Mouse (Mus musculus): ENCODE results near the gene Ggnbp2. TPM values are rescaled to one million over a fixed set of nuclear protein-coding genes. Genes with fewer than 3 reads are reported as not detected.
A peak's percentile ranks its signal among the peaks of the same experiment; 100 is the strongest.

Gene Ggnbp2
- total RNA-seq, 2 experiments from 2014 or later = 114 to 118 TPM

DNA sequence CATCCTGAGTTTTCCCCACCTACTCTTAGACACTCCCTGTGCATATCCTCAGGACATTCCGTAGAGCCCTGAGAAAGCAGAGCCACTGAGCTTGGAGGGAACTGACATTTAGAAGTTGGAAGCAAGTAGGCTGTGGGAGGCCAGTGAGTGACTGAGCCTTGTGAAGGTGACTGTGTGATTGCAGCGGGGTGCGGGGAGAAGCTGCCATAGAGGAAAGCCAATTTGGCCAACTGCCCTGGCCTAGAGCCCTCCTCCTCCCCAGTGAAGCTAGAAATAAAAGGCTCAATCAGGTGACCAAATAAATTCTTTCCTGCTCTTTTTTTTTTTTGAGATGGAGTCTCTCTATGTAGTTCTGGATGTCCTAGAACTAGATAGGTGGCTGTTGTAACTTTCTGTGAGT lies 44.4 kb downstream of the Ggnbp2 start:
- ATAC-seq (replicated peaks; ENCODE audit: poor library complexity) = no peak

DNA sequence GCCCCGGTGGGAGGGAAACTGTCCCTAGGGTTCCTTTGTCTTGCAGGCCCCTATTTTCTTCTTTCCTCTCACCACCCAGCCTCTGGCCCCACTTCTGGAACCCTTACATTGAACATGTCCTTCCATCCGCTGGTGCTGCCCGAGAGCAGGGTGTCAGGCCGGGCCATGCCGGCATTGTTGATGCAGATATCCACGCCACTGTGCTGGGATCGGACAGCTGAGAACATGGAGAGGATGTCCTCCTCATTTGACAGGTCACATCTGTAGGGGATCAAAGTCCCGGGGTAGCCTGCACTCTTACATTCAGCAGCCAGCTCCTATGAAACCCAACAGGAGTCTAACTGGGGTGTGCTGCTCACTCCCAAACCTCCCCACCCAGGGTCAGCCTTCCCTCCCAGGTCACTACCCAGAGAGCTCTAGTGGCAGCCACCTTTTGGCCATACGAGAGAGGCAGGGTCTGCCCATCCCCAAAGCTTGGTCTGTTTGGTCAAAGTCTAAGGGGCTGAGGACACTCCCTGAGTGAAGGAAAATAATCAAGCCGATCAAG lies 45.3 kb downstream of the Ggnbp2 start:
- no peak for ATAC-seq (replicated peaks; ENCODE audit: poor library complexity)

DNA sequence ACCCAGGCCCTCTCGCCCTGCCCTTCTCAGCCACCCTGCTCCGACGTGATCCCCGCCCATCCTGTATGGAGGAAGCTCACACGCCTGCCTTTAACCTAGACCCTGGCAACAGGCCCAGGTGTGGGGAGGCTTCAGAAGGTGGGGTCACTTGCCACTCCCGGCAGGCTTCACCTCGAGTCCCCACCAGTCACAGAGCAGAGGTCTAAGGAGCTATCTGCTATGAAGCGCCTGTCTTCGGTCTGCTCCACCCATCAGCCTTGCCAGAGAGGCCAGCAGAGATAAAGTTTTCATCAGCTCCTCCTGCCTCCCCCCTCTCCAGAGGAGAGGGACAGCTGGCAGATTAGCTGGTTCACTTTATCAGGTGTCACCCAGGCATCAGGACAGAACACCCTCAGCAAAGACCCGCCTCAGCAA lies 47.1 kb downstream of the Ggnbp2 start:
- ATAC-seq (replicated peaks; ENCODE audit: poor library complexity) = peak; percentile 70

DNA sequence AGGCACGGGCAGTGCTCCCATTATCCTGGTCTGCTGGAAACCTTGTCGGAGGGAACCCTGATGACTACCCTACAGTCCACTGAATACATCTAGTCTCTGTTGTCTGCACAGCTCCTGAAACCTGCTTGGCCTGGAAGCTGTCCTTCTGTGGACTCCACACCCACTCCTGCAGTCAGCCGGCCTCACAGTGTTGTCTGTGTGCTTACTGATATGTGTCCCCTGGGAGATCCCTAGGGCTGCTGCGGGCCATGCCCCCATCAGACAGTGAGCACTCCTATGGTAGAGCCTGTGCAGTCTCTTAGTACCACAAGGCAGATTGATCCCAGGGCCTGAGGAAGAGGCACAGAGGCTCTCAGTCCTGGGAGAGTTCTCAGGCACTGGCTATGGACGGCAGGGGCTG lies 48.1 kb downstream of the Ggnbp2 start:
- ATAC-seq (replicated peaks; ENCODE audit: poor library complexity) = no peak

DNA sequence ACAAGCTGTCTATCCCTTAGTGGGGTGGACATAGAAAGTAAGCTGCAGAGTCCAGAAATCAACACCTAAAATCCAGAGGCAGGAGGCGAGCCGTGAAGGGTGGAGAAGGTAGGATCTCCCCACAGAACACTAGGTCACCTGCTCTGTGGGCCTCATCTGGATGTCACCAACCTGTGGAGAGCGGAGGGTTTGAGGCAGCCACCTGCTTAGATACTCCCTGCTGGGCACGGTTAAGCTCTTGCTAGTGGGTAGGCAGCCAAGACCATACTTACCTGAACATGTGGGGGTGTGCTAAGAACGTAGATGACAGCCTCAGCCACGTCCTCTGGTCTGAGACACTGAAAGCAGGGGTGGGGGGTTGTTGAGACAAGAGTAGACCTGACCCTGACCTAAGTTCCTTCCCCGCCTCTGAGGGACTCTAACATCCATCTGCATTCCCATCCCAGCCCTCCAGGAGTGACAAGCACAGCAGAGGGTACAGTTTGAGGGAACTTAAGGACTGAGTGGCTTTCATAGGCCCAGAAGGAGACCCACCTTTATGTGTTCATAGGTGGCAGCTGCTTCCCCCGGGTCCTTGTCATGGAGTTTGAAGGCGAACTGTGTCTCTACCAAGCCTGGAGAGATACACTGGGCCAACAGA lies 49.4 kb downstream of the Ggnbp2 start:
- no peak for ATAC-seq (replicated peaks; ENCODE audit: poor library complexity)

DNA sequence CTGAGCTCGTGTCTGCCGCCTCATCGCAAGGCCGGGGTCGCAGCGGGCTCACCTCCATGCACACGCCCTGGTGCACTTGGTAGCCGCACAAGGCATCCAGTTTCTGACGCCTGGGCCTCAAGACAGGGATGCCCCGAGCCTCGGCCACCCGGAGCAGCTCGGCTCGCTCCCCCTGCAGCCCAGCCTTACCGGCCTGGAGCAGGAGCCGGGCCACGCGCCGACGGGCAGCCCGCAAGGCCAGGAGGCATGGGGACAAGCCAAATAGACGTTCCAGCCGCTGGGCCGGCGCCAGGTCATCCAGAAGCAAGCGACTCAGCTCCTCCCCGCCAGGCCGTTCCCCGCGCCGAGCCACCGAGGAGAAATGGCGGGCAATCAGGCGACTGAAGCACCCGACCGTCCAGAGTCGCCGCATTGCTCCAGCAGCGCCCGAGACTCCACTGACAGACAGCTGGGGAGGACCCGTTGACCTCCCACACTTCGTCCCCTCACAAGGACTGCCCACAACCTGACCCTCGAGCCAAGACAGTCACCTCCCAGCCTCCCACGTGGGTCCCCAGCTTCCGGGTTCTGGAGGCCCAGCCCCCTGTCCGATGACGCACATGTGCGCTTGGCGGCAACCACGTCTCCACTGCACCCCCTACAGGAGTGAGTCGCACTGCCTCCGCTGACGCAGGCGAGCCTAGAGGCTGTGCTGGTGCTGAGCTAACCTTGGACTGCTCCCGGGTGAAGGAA lies 51.5 kb downstream of the Ggnbp2 start, which contains the start of gene Mrm1:
Gene Mrm1 (minus strand): TSS at position 555 of the 732 bp plus-strand sequence.
- peak; percentile 71 for ATAC-seq (replicated peaks; ENCODE audit: poor library complexity)

DNA sequence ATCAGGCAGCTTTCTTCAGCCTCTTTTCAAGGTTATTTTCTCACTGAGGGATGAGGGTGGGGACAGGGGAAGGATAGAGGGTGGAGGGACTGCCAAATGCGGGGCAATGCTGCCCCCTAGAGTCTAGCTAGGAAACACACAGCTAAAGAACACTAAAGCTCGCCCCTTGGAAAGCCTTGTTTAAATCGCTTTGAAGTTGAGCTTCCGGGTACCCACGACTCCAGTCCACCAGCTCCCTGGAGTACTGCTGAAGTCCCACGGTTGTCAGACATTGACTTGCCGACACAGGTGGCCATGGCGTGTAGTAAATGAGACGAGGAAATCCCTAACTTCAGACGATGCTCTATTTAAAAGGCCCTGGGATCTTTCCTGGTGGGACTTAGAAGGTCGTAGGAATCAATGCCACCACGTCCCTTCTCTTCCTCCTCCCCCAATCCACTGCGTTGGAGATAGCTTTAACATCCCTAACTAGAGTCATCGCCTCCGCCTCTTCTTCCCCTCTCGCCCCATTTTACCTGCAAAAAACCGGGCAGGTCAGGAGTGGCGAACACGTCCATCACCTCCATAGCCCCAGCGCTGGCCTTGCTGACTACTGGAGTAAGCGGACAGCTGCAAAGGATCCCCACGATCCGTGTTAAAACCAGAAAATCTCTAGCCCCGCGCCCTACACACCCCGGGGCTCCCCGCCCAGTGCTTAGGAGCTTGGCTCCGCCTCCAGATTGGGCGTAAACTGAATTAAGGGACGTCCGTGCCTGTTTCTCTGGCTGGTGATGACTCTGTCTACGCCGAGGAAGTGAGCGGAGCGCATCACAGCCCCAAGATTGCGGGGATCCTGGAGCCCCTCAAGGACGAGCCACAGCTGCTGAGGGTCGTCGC lies 52.3 kb downstream of the Ggnbp2 start:
- ATAC-seq (replicated peaks; ENCODE audit: poor library complexity) = peak; percentile 61

DNA sequence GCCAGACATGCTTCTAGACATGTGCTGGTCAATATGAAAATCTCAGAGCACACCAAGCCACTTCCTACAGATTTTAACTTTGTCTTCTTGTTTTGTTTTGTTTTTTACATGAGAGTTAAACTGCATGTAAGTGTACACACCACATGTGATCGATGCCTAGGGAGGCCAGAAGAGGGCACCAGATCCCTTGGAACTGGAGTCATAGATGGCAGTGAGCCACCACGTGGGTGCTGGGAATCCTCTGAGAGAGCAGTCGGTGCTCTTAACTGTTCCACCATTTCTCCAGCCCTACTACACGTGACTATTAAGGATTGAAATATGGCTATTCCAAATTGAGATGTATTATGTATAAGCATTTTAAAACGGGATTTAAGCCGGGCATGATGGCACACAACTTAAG lies 53.3 kb downstream of the Ggnbp2 start:
- no peak for ATAC-seq (replicated peaks; ENCODE audit: poor library complexity)

DNA sequence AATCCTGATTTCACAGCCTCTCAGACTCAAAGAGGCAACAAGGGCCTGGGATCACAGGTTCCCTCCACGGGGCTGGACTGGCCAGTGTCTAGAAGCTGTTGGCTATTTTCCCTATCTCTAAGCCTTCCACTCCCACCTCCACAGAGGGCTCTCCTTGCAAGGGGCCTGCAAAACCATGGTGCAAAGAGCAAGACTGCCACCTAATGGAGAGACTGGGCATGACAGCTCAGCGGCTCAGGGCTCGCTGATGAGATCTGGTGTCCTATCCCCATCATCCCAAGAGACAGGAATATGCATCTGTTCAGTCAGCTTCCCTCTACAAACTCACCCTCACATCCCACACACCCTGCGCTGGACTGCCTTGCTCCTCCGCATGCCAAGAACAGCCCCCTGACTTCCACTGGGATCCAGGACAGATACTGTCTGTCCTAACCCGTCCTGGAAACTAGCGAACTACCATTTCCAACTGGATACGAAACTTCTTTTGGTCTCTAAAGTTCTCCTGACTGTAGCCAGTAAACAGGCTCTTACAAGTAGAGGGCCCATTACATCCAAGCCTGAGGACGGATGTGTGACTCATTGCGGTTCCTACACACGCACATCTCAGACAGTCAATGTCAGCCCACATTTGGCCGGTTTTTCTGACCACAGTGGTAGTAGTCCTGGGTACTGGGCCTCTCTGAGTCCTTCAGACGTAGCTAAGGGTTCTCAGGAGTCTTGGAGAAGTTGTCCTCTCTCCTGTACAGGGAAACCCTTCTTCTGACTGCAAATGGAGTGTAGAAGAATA lies 56.7 kb downstream of the Ggnbp2 start:
- ATAC-seq (replicated peaks; ENCODE audit: poor library complexity) = peak; percentile 74

DNA sequence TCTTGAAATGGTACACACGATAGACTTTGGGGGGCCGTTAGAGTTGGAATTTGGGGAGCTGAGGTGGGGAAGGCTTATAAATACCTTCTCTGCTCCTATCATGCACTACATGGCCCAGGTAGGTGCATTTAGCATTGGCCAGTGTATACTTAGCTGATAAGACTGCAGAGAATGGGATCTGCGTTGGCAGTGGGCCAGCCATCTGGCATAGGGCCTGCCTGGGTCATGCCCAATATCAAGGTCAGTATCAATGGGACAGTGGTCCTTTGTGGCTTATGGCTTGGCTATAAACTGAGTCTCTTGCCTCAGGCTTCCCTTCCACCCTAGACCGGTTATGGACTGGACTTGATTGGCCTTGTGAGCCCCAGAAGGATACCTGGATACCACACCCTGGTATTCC lies 66.2 kb downstream of the Ggnbp2 start:
- no peak for ATAC-seq (replicated peaks; ENCODE audit: poor library complexity)

DNA sequence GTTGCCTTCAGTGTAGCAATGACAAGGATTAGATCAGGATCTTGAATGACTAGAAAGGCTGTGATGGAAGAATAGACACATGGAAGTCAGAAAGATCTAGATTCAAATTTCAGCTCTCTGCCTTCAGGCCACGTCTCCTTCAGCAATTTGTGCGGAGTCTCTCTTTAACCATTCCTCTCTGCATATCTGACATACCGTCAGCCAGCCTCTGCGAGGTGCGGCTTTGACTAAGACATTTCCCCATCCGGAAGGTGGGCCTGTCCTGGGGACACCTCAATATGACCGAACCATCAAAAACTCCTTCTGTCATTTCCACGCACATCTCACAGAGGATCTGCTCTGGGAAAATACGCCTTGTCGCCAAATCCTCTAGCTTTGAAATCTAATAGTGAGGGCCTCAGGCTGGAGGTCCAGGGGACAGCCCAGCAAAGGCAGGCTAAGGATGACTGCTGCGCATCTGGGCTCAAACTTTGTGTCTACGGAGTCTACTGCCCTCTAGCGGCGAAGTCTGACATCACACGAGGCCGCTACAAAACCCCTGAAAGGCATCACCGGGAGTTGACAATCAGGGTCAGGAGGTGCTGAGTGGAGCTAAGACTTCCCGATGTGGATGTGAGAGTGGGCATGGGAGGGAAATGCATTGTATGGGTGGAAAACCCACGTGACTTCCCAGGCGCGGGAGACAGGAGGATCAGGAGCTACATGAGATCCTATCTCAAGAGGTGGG lies 72.8 kb downstream of the Ggnbp2 start:
- ATAC-seq (replicated peaks; ENCODE audit: poor library complexity) = peak; percentile 76

DNA sequence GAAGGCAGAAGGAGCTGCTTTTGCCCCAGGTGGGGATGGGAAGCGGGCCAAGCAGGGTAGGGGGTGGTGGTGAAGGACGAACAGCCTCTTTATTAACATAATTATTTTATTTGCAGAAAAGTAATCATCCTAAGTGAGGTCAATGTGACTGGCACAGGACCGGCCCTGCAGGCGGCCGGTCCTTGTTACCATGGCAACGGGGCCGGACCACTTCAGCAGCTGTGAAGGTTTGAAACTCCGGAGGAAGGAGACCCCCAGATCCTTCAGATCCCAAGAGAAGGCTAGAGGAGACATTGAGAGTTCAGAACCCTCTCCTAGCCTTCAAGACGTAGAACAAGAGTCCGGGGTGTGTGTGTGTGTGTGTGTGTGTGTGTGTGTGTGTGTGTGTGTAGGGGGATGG lies 73.6 kb downstream of the Ggnbp2 start:
- ATAC-seq (replicated peaks; ENCODE audit: poor library complexity) = no peak

DNA sequence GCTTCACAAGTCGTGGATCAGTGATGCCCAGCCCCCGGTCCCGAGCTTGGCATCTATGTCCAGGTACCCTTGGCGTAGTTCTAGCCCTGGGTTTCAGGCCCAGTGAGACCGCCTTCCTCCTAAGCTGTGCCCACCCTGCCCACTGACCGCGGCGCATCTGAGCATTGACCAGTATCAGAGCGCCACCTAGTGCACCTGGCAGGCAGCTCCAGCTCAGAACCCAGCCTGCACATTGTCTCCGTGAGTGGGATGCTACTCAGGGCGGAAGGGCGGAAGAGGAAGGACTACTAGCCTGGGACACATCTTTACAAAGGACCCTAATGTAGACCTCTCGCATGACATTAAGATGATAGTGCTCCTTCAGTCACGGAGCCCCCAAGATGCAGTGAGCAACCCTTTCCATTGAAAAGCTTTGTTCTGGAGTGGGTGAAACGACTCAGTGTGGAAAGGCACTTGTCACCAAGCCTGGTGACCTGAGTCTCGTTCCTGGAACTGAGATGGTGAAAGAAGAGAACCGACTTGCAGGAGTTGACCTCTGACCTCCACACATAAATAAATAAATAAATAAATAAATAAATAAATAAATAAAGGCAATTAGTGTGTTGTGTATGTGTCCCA lies 76.0 kb downstream of the Ggnbp2 start:
- ATAC-seq (replicated peaks; ENCODE audit: poor library complexity) = peak; percentile 90

DNA sequence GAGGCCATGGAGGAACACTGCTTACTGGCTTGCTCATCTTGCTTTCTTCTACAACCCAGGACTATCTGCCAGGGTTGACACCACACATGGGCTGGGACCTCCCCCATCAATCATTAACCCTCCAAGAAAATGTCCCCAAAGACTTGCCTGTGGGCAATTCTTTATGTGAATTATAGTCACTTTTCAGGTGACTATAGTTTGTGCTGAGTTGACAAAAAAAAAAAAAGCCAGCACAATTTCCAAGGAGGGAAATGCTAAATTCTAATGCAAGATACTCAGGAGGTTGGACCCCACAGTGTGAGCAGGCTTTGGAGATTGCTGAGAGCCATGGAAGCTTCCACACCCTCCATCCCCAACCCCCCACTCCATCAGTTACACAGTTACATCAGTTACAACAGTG lies 77.1 kb downstream of the Ggnbp2 start:
- no peak for ATAC-seq (replicated peaks; ENCODE audit: poor library complexity)

DNA sequence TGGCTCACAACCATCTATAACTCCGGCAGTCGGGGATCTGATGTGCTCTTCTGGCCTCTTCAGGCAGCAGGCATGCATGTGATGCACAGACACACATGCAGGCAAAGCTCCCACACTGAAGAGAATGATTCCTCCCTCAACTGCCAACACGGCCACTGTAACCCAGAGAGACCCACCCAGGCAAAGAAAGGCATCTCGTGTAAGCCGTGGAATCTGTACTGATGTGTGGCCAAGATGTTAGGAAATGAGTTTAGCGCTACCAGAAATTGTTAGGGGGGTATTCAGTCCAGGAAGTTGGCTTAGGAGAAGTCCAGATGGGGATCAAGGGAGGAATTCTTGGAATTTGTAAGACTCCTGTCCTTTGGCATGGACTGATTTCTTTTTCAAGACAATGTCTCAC lies 80.2 kb downstream of the Ggnbp2 start:
- ATAC-seq (replicated peaks; ENCODE audit: poor library complexity) = no peak
